ENCODE assay signal across 8 mouse cellular contexts in genomic region chr7:25246759-25247137, GRCm38 (mm10). TPM values are rescaled to one million over a fixed set of nuclear protein-coding genes. Genes with fewer than 3 reads are reported as not detected.
DNase-seq lines count a peak whose midpoint lies in the region; ATAC-seq and TF ChIP-seq lines count a peak whose summit lies in the region.

No protein-coding gene starts in this region.

- 24% methylated on average over 4 of the region's 4 CpGs for WGBS in kidney, embryonic 15.5 days
- WGBS in hindbrain, embryonic 13.5 days, result 49% methylated on average over 4 of the region's 4 CpGs
- 63% methylated on average over 4 of the region's 4 CpGs for WGBS in midbrain, embryonic 13.5 days

- H3K9ac ChIP-seq in kidney, embryonic 15.5 days, result peak overlapping the region; percentile 75
- H3K9ac ChIP-seq in hindbrain, embryonic 13.5 days, result peak overlapping the region; percentile 84
- peak overlapping the region; percentile 74 for H3K9ac ChIP-seq in midbrain, embryonic 13.5 days (replicated peaks)

- peak overlapping the region; percentile 94 for H3K4me2 ChIP-seq in kidney, embryonic 15.5 days
- H3K4me2 ChIP-seq in hindbrain, embryonic 13.5 days, result peak overlapping the region; percentile 100
- H3K4me2 ChIP-seq in midbrain, embryonic 13.5 days (replicated peaks), result peak overlapping the region; percentile 99

- intact Hi-C loops in left cerebral cortex, postnatal 14 days (cut with DNase I), result no loop called here

- no peak for ATAC-seq in kidney, embryonic 15.5 days (replicated peaks; ENCODE audit: low FRiP score)
- ATAC-seq in hindbrain, embryonic 13.5 days (ENCODE audit: low FRiP score), result no peak
- ATAC-seq in midbrain, embryonic 13.5 days, result no peak

- H3K4me3 ChIP-seq in kidney, embryonic 15.5 days (replicated peaks), result peak overlapping the region; percentile 76
- peak overlapping the region; percentile 74 for H3K4me3 ChIP-seq in hindbrain, embryonic 13.5 days
- peak overlapping the region; percentile 79; the same call in 1 of the 2 replicates for H3K4me3 ChIP-seq in midbrain, embryonic 13.5 days (replicated peaks)

- H3K36me3 ChIP-seq in kidney, embryonic 15.5 days, result peaks cover 44% of the 10 kb centered on the region
- peaks cover 11% of the 10 kb centered on the region for H3K36me3 ChIP-seq in hindbrain, embryonic 13.5 days
- 0 out of 2 replicates have a peak, but pooled peaks cover 11% of the 10 kb centered on the region for H3K36me3 ChIP-seq in midbrain, embryonic 13.5 days

- no peaks in the 10 kb centered on the region for H3K9me3 ChIP-seq in kidney, embryonic 15.5 days (replicated peaks)
- H3K9me3 ChIP-seq in hindbrain, embryonic 13.5 days, result no peaks in the 10 kb centered on the region
- H3K9me3 ChIP-seq in midbrain, embryonic 13.5 days, result no peaks in the 10 kb centered on the region

- TF ChIP-seq POLR2A in brain, embryonic 14.5 days (IDR thresholded peaks at IDR 0.05; ENCODE audit: borderline replicate concordance, extremely low read depth, insufficient read depth, insufficient read length, poor library complexity, severe bottlenecking), result no peak

- no peaks in the 10 kb centered on the region for H3K27me3 ChIP-seq in kidney, embryonic 15.5 days
- no peaks in the 10 kb centered on the region for H3K27me3 ChIP-seq in hindbrain, embryonic 13.5 days
- H3K27me3 ChIP-seq in midbrain, embryonic 13.5 days, result no peaks in the 10 kb centered on the region

- no peak for DNase-seq in kidney, postnatal 36 days
- peak; percentile 84 for DNase-seq in brain, embryonic 14.5 days (ENCODE audit: low read depth)
- DNase-seq in left cerebral cortex, postnatal 14 days (ENCODE audit: low spot score in 2 of 2), result no peak
- DNase-seq in spleen, postnatal 4 days (ENCODE audit: low spot score in 2 of 2), result no peak
- DNase-seq in spleen, postnatal 14 days (ENCODE audit: low spot score in 2 of 2), result no peak

- H3K27ac ChIP-seq in kidney, embryonic 15.5 days, result peak overlapping the region; percentile 98
- peak overlapping the region; percentile 90 for H3K27ac ChIP-seq in hindbrain, embryonic 13.5 days
- H3K27ac ChIP-seq in midbrain, embryonic 13.5 days, result peak overlapping the region; percentile 88

- no peak for TF ChIP-seq CTCF in brain, embryonic 14.5 days (IDR thresholded peaks at IDR 0.05; ENCODE audit: borderline replicate concordance, extremely low read depth, insufficient read depth, insufficient read length)

- peaks cover 64% of the 10 kb centered on the region for H3K4me1 ChIP-seq in kidney, embryonic 15.5 days
- peaks cover 61% of the 10 kb centered on the region for H3K4me1 ChIP-seq in hindbrain, embryonic 13.5 days (replicated peaks)
- H3K4me1 ChIP-seq in midbrain, embryonic 13.5 days (replicated peaks), result peaks cover 46% of the 10 kb centered on the region

RNA-seq across cellular contexts. Expression of gene Erf, which starts 3.8 kb away (rescaled TPM):
- 16.9 and 17.9 TPM in 2 replicates for polyA plus RNA-seq in kidney, embryonic 15.5 days (2015; fragmentation: Nextera tagmentation; extraction: Ambion mirVana)
- polyA plus RNA-seq in brain, embryonic 14.5 days (2012; rRNA removed), result 20.2 and 28.4 TPM in 2 replicates
- polyA plus RNA-seq in hindbrain, embryonic 13.5 days (2015; fragmentation: Nextera tagmentation; extraction: Ambion mirVana), result 4.0 and 4.2 TPM in 2 replicates
- 4.4 and 5.7 TPM in 2 replicates for polyA plus RNA-seq in midbrain, embryonic 13.5 days (2015; fragmentation: Nextera tagmentation; extraction: Ambion mirVana)
- total RNA-seq in left cerebral cortex, postnatal 14 days (2021), result 10 to 100 TPM; 68.6 to 70.7 TPM

RNA-seq across cellular contexts. Expression of gene Gsk3a, which starts 9.1 kb away (rescaled TPM):
- polyA plus RNA-seq in kidney, embryonic 15.5 days (2015; fragmentation: Nextera tagmentation; extraction: Ambion mirVana), result 10.7 and 12.1 TPM in 2 replicates
- 224 and 265 TPM in 2 replicates for polyA plus RNA-seq in brain, embryonic 14.5 days (2012; rRNA removed)
- polyA plus RNA-seq in hindbrain, embryonic 13.5 days (2015; fragmentation: Nextera tagmentation; extraction: Ambion mirVana), result 13.9 and 14.6 TPM in 2 replicates
- 13.7 and 15.9 TPM in 2 replicates for polyA plus RNA-seq in midbrain, embryonic 13.5 days (2015; fragmentation: Nextera tagmentation; extraction: Ambion mirVana)
- total RNA-seq in left cerebral cortex, postnatal 14 days (2021), result 100 to 1,000 TPM; 201 to 203 TPM

RNA-seq across cellular contexts. Expression of gene Cic, which starts 20.8 kb away (rescaled TPM):
- polyA plus RNA-seq in kidney, embryonic 15.5 days (2015; fragmentation: Nextera tagmentation; extraction: Ambion mirVana), result 28.2 and 32.4 TPM in 2 replicates
- polyA plus RNA-seq in brain, embryonic 14.5 days (2012; rRNA removed), result 107 and 149 TPM in 2 replicates
- polyA plus RNA-seq in hindbrain, embryonic 13.5 days (2015; fragmentation: Nextera tagmentation; extraction: Ambion mirVana), result 36.9 and 42.4 TPM in 2 replicates
- 37.6 and 44.2 TPM in 2 replicates for polyA plus RNA-seq in midbrain, embryonic 13.5 days (2015; fragmentation: Nextera tagmentation; extraction: Ambion mirVana)
- total RNA-seq in left cerebral cortex, postnatal 14 days (2021), result 100 to 1,000 TPM; 246 to 255 TPM

RNA-seq across cellular contexts. Expression of gene Zfp526, which starts 25.5 kb away (rescaled TPM):
- polyA plus RNA-seq in kidney, embryonic 15.5 days (2015; fragmentation: Nextera tagmentation; extraction: Ambion mirVana), result 2.5 and 2.6 TPM in 2 replicates
- polyA plus RNA-seq in brain, embryonic 14.5 days (2012; rRNA removed), result 9.0 and 10.0 TPM in 2 replicates
- 1.6 and 1.9 TPM in 2 replicates for polyA plus RNA-seq in hindbrain, embryonic 13.5 days (2015; fragmentation: Nextera tagmentation; extraction: Ambion mirVana)
- 2.2 and 2.6 TPM in 2 replicates for polyA plus RNA-seq in midbrain, embryonic 13.5 days (2015; fragmentation: Nextera tagmentation; extraction: Ambion mirVana)
- 10 to 100 TPM in 1 of 2 experiments, 1 to 10 TPM in 1; 9.2 to 10.3 TPM for total RNA-seq in left cerebral cortex, postnatal 14 days (2021)

RNA-seq across cellular contexts. Expression of gene Dedd2, which starts 26.3 kb away (rescaled TPM):
- polyA plus RNA-seq in kidney, embryonic 15.5 days (2015; fragmentation: Nextera tagmentation; extraction: Ambion mirVana), result 10.2 and 11.7 TPM in 2 replicates
- polyA plus RNA-seq in brain, embryonic 14.5 days (2012; rRNA removed), result 19.1 and 19.7 TPM in 2 replicates
- 14.0 and 15.4 TPM in 2 replicates for polyA plus RNA-seq in hindbrain, embryonic 13.5 days (2015; fragmentation: Nextera tagmentation; extraction: Ambion mirVana)
- polyA plus RNA-seq in midbrain, embryonic 13.5 days (2015; fragmentation: Nextera tagmentation; extraction: Ambion mirVana), result 12.5 and 13.3 TPM in 2 replicates
- 10 to 100 TPM; 25.0 to 26.0 TPM for total RNA-seq in left cerebral cortex, postnatal 14 days (2021)

Comparison
In these comparisons a context has a peak if more than half of its experiments do, and no peak if none do; other contexts are left out.
1. RNA of gene Gsk3a, which starts 9.1 kb away (polyA plus RNA-seq): 224 to 265 TPM in brain, embryonic 14.5 days; 13.7 to 15.9 TPM in midbrain, embryonic 13.5 days, 13.9 to 14.6 TPM in hindbrain, embryonic 13.5 days and 10.7 to 12.1 TPM in kidney, embryonic 15.5 days; every median in the first group is over 10 times any median in the second.
2. Peak in every context shown above with its lines, with median percentiles within 50 percentile points of each other: H3K27ac ChIP-seq, H3K4me2 ChIP-seq, H3K4me3 ChIP-seq and H3K9ac ChIP-seq.